Mouse (Mus musculus): Measurements from ENCODE around the gene Bnip3.
A peak's percentile ranks its signal among the peaks of the same experiment; 100 is the strongest.

Gene Bnip3

GRCm38 (mm10) chr7:138940612-138941461, 31.5 kb upstream of the Bnip3 start, which contains the start of gene Jakmip3:
Jakmip3 (plus strand) TSS chr7:138940730.
- peaks cover 21% of the 10 kb centered on the region for H3K9me3 ChIP-seq (ENCODE audit: low read length)
- H3K4me3 ChIP-seq (replicated peaks; ENCODE audit: low read length), result peak within 1 kb of the TSS; percentile 82
- H3K4me1 ChIP-seq (replicated peaks; ENCODE audit: low read depth, low read length), result peaks cover 9% of the 10 kb centered on the region
- no peaks in the 10 kb centered on the region for H3K36me3 ChIP-seq (ENCODE audit: insufficient read depth, low read length)
- H3K27me3 ChIP-seq (ENCODE audit: insufficient read depth, low read length), result peaks cover 84% of the 10 kb centered on the region
- TF ChIP-seq POU5F1 (IDR thresholded peaks at IDR 0.05; ENCODE audit: borderline replicate concordance, low read length), result no peak
- no peak for TF ChIP-seq NANOG (IDR thresholded peaks at IDR 0.05; ENCODE audit: borderline replicate concordance, low read length)
- no peak for TF ChIP-seq CTCF (conservative IDR thresholded peaks at IDR 0.05; ENCODE audit: low read length)

GRCm38 (mm10) chr7:138940256-138940611, 30.9 kb upstream of the Bnip3 start:
- Histone ChIP-seq H3K27me3 (ENCODE audit: insufficient read depth, low read length) (peaks cover 87% of the 10 kb centered on the region), H3K36me3 (ENCODE audit: insufficient read depth, low read length) (no peaks in the 10 kb centered on the region)

GRCm38 (mm10) chr7:138938991-138939390, 29.7 kb upstream of the Bnip3 start:
- peaks cover 80% of the 10 kb centered on the region for H3K27me3 ChIP-seq (ENCODE audit: insufficient read depth, low read length)
- peaks cover 4% of the 10 kb centered on the region for H3K4me1 ChIP-seq (replicated peaks; ENCODE audit: low read depth, low read length)
- H3K4me3 ChIP-seq (replicated peaks; ENCODE audit: low read length), result no peak overlapping the region
- TF ChIP-seq CTCF (conservative IDR thresholded peaks at IDR 0.05; ENCODE audit: low read length) (no peak), NANOG (IDR thresholded peaks at IDR 0.05; ENCODE audit: borderline replicate concordance, low read length) (no peak), POU5F1 (IDR thresholded peaks at IDR 0.05; ENCODE audit: borderline replicate concordance, low read length) (no peak)
- H3K9me3 ChIP-seq (ENCODE audit: low read length), result peaks cover 21% of the 10 kb centered on the region
- H3K36me3 ChIP-seq (ENCODE audit: insufficient read depth, low read length), result no peaks in the 10 kb centered on the region

More at GRCm38 (mm10) chr7:138940256-138940611, 30.9 kb upstream of the Bnip3 start:
- H3K9me3 ChIP-seq (ENCODE audit: low read length), result peaks cover 21% of the 10 kb centered on the region
- H3K4me3 ChIP-seq (replicated peaks; ENCODE audit: low read length), result peak overlapping the region; percentile 82
- no peak for TF ChIP-seq NANOG (IDR thresholded peaks at IDR 0.05; ENCODE audit: borderline replicate concordance, low read length)
- TF ChIP-seq POU5F1 (IDR thresholded peaks at IDR 0.05; ENCODE audit: borderline replicate concordance, low read length), result no peak
- TF ChIP-seq CTCF (conservative IDR thresholded peaks at IDR 0.05; ENCODE audit: low read length), result no peak
- peaks cover 4% of the 10 kb centered on the region for H3K4me1 ChIP-seq (replicated peaks; ENCODE audit: low read depth, low read length)

- H3K9me3 ChIP-seq (ENCODE audit: low read length), result no peaks in the 10 kb centered on the region
- no peak for TF ChIP-seq POU5F1 (IDR thresholded peaks at IDR 0.05; ENCODE audit: borderline replicate concordance, low read length)
- TF ChIP-seq CTCF (conservative IDR thresholded peaks at IDR 0.05; ENCODE audit: low read length), result peak; percentile 86
These were observed 25.2 kb upstream of the Bnip3 start for GRCm38 (mm10) chr7:138934523-138934922.

GRCm38 (mm10) chr7:138928456-138928855, 19.1 kb upstream of the Bnip3 start:
- Histone ChIP-seq H3K4me1 (replicated peaks; ENCODE audit: low read depth, low read length) (no peaks in the 10 kb centered on the region), H3K36me3 (ENCODE audit: insufficient read depth, low read length) (no peaks in the 10 kb centered on the region), H3K4me3 (replicated peaks; ENCODE audit: low read length) (no peak overlapping the region), H3K9me3 (ENCODE audit: low read length) (no peaks in the 10 kb centered on the region), H3K27me3 (ENCODE audit: insufficient read depth, low read length) (no peaks in the 10 kb centered on the region; the same call in 1 of the 2 replicates)
- TF ChIP-seq CTCF (conservative IDR thresholded peaks at IDR 0.05; ENCODE audit: low read length) (no peak), NANOG (IDR thresholded peaks at IDR 0.05; ENCODE audit: borderline replicate concordance, low read length) (no peak), POU5F1 (IDR thresholded peaks at IDR 0.05; ENCODE audit: borderline replicate concordance, low read length) (no peak)

More at GRCm38 (mm10) chr7:138934523-138934922, 25.2 kb upstream of the Bnip3 start:
- no peaks in the 10 kb centered on the region for H3K4me1 ChIP-seq (replicated peaks; ENCODE audit: low read depth, low read length)
- H3K27me3 ChIP-seq (ENCODE audit: insufficient read depth, low read length), result peaks cover 37% of the 10 kb centered on the region
- no peak overlapping the region for H3K4me3 ChIP-seq (replicated peaks; ENCODE audit: low read length)
- H3K36me3 ChIP-seq (ENCODE audit: insufficient read depth, low read length), result no peaks in the 10 kb centered on the region

GRCm38 (mm10) chr7:138923756-138924425, 14.6 kb upstream of the Bnip3 start:
- TF ChIP-seq CTCF (conservative IDR thresholded peaks at IDR 0.05; ENCODE audit: low read length) (peak; percentile 32; the same call in 1 of the 2 replicates), POU5F1 (IDR thresholded peaks at IDR 0.05; ENCODE audit: borderline replicate concordance, low read length) (no peak)
- Histone ChIP-seq H3K27me3 (ENCODE audit: insufficient read depth, low read length) (no peaks in the 10 kb centered on the region), H3K4me3 (replicated peaks; ENCODE audit: low read length) (no peak overlapping the region), H3K36me3 (ENCODE audit: insufficient read depth, low read length) (no peaks in the 10 kb centered on the region), H3K4me1 (replicated peaks; ENCODE audit: low read depth, low read length) (peaks cover 20% of the 10 kb centered on the region), H3K9me3 (ENCODE audit: low read length) (no peaks in the 10 kb centered on the region)

GRCm38 (mm10) chr7:138921611-138922010, 12.3 kb upstream of the Bnip3 start:
- Histone ChIP-seq H3K4me3 (replicated peaks; ENCODE audit: low read length) (no peak overlapping the region), H3K27me3 (ENCODE audit: insufficient read depth, low read length) (no peaks in the 10 kb centered on the region), H3K9me3 (ENCODE audit: low read length) (no peaks in the 10 kb centered on the region), H3K4me1 (replicated peaks; ENCODE audit: low read depth, low read length) (peaks cover 22% of the 10 kb centered on the region), H3K36me3 (ENCODE audit: insufficient read depth, low read length) (no peaks in the 10 kb centered on the region)
- TF ChIP-seq POU5F1 (IDR thresholded peaks at IDR 0.05; ENCODE audit: borderline replicate concordance, low read length) (no peak), NANOG (IDR thresholded peaks at IDR 0.05; ENCODE audit: borderline replicate concordance, low read length) (no peak), CTCF (conservative IDR thresholded peaks at IDR 0.05; ENCODE audit: low read length) (no peak)

GRCm38 (mm10) chr7:138919156-138919944, 10.0 kb upstream of the Bnip3 start:
- no peaks in the 10 kb centered on the region for H3K36me3 ChIP-seq (ENCODE audit: insufficient read depth, low read length)
- TF ChIP-seq NANOG (IDR thresholded peaks at IDR 0.05; ENCODE audit: borderline replicate concordance, low read length) (no peak), POU5F1 (IDR thresholded peaks at IDR 0.05; ENCODE audit: borderline replicate concordance, low read length) (no peak)
- peaks cover 22% of the 10 kb centered on the region for H3K4me1 ChIP-seq (replicated peaks; ENCODE audit: low read depth, low read length)
- peak overlapping the region; percentile 73 for H3K4me3 ChIP-seq (replicated peaks; ENCODE audit: low read length)
- no peaks in the 10 kb centered on the region for H3K9me3 ChIP-seq (ENCODE audit: low read length)
- no peaks in the 10 kb centered on the region for H3K27me3 ChIP-seq (ENCODE audit: insufficient read depth, low read length)

All from E14TG2a.4 (cell line).